Mouse (Mus musculus) splenic B cell, adult 2 months (primary cell): Measurements from ENCODE around the gene Hoxc9.

Source experiments
- DNase-seq: peaks from one replicate; pipeline ENCODE4 v3.0.0-alpha.2; 2011; ENCODE audit warnings: low read depth, low spot score
- H3K27me3 ChIP-seq: 2 replicates; pipeline ENCODE4 v1.6.1; 2012; ENCODE audit warnings: mild to moderate bottlenecking, low read length, moderate library complexity, mixed read lengths; ENCODE audit not compliant: control insufficient read depth, poor library complexity, insufficient read depth, severe bottlenecking
- H3K36me3 ChIP-seq: 2 replicates; pipeline ENCODE4 v1.6.1; 2012; ENCODE audit warnings: mild to moderate bottlenecking, low read length, moderate library complexity, mixed read lengths; ENCODE audit not compliant: control insufficient read depth, poor library complexity, insufficient read depth, severe bottlenecking

The Hoxc9 gene

DNA sequence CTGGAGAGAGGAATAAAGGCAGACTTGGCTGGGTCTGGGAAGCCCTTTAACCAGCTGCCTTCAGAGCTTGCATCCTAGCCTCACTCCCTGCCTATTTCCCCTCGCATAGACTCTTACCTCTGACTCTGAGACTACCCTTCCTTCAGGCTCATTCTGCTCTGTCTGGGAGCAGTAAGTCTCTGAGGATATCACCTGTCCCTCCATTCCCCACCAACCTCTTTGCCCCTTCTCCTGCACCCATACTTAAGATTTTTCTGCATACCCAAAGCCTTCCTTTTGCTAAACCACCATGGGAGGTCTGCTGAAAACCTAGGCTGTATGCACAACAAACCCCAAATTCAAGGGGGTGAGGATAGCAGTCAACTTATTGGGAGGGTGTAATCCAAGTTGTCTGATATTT, 3.7 kb downstream of the Hoxc9 start:
- peaks cover 2% of the 10 kb centered on the region for H3K27me3 ChIP-seq
- DNase-seq, result no peak
- no peaks in the 10 kb centered on the region for H3K36me3 ChIP-seq

- no peaks in the 10 kb centered on the region for H3K36me3 ChIP-seq
- peaks cover 2% of the 10 kb centered on the region for H3K27me3 ChIP-seq
- DNase-seq, result no peak
These were observed 4.1 kb downstream of the Hoxc9 start for GRCm38 (mm10) chr15:102980352-102980751.

DNA sequence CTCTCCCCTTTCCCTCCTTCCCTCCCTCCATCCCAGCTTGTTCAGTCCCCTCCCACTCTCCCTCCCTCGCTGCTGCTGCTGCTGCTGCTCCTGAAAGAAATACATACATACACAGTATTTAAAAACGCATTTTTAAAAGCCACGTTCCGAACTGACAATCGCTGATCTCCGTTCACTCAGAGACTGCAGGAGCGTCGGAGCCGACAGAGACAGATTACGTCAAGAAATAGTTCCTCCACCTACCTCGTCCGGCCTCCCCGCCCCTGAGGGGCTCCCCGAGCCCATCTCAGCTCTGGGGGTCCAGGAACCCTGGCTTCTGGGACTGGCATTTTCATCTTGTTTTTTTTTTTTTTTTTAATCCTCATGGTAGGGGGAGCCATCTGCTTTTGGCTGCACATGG, 4.7 kb downstream of the Hoxc9 start:
- no peak for DNase-seq
- Histone ChIP-seq H3K36me3 (no peaks in the 10 kb centered on the region), H3K27me3 (peaks cover 2% of the 10 kb centered on the region)

DNA sequence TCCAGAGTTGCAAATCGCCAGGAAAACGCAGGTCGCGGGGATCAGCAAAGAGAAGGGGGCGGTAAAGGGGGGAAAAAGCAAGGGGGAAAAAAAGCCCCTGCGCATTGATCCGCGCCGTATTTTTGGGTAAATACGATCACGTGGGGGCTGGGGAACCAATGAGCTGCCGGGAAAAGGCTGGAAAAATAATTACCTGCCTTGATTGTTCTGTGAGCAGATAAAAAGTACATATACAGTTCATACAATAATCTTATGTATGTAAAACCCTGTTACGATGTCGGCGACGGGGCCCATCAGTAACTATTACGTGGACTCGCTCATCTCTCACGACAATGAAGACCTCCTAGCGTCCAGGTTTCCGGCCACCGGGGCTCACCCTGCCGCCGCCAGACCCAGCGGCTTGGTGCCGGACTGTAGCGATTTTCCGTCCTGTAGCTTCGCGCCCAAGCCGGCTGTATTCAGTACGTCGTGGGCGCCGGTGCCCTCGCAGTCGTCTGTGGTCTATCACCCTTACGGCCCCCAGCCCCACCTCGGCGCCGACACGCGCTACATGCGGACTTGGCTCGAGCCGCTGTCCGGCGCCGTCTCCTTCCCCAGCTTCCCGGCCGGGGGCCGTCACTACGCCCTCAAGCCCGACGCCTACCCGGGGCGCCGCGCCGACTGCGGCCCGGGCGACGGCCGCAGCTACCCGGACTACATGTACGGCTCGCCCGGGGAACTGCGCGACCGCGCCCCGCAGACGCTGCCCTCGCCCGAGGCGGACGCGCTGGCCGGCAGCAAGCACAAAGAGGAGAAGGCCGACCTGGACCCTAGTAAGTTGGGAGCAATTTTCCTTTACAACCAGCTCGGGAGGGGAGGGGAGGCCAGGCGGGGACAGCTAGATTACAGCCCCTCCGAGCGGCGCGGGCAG, 5.4 kb downstream of the Hoxc9 start:
- no peak for DNase-seq
- H3K36me3 ChIP-seq, result no peaks in the 10 kb centered on the region
- H3K27me3 ChIP-seq, result peaks cover 2% of the 10 kb centered on the region

DNA sequence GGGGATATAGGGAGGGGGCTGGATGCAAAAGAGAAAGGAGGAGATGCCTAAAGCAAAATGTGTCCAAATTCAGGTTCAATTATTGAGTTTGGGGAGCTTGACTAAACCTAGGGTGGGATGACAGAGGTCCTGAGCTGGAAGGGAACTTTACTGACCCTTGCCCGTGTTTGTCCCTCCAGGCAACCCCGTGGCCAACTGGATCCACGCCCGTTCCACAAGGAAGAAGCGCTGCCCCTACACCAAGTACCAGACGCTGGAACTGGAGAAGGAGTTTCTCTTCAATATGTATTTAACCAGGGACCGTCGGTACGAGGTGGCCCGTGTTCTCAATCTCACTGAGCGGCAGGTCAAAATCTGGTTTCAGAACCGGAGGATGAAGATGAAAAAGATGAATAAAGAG, 7.5 kb downstream of the Hoxc9 start:
- Histone ChIP-seq H3K27me3 (peaks cover 2% of the 10 kb centered on the region), H3K36me3 (no peaks in the 10 kb centered on the region)
- DNase-seq, result no peak

DNA sequence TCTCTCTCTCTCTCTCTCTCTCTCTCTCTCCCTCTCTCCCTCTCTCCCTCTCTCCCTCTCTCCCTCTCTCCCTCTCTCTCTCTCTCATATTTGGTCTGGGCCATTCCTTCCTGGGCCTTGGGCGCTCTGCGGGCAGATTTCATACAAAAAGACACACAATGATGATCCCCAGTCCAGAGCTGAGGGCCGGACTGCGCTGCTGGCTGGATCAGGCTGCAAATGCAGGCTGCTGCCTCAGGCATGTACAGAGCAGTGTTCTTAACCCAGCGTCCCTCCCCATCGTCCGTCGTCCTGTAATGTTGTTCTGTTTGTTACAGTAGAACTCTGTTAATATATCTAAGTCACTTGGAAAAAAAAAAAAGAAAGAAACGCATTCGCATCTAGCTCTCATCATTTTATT, 8.3 kb downstream of the Hoxc9 start:
- Histone ChIP-seq H3K27me3 (peaks cover 2% of the 10 kb centered on the region; the same call in 1 of the 2 replicates), H3K36me3 (no peaks in the 10 kb centered on the region)
- DNase-seq, result no peak

- H3K36me3 ChIP-seq, result no peaks in the 10 kb centered on the region
- H3K27me3 ChIP-seq, result peaks cover 2% of the 10 kb centered on the region; the same call in 1 of the 2 replicates
- DNase-seq, result no peak
These were observed 8.7 kb downstream of the Hoxc9 start for GRCm38 (mm10) chr15:102984925-102985324.

- DNase-seq, result peak; percentile 89
- H3K36me3 ChIP-seq, result no peaks in the 10 kb centered on the region
- H3K27me3 ChIP-seq, result peaks cover 3% of the 10 kb centered on the region; the same call in 1 of the 2 replicates
These were observed 11.0 kb downstream of the Hoxc9 start for GRCm38 (mm10) chr15:102987124-102987833.

GRCm38 (mm10) chr15:102988078-102988477, 11.8 kb downstream of the Hoxc9 start:
- no peaks in the 10 kb centered on the region for H3K36me3 ChIP-seq
- DNase-seq, result no peak
- peaks cover 3% of the 10 kb centered on the region; the same call in 1 of the 2 replicates for H3K27me3 ChIP-seq

DNA sequence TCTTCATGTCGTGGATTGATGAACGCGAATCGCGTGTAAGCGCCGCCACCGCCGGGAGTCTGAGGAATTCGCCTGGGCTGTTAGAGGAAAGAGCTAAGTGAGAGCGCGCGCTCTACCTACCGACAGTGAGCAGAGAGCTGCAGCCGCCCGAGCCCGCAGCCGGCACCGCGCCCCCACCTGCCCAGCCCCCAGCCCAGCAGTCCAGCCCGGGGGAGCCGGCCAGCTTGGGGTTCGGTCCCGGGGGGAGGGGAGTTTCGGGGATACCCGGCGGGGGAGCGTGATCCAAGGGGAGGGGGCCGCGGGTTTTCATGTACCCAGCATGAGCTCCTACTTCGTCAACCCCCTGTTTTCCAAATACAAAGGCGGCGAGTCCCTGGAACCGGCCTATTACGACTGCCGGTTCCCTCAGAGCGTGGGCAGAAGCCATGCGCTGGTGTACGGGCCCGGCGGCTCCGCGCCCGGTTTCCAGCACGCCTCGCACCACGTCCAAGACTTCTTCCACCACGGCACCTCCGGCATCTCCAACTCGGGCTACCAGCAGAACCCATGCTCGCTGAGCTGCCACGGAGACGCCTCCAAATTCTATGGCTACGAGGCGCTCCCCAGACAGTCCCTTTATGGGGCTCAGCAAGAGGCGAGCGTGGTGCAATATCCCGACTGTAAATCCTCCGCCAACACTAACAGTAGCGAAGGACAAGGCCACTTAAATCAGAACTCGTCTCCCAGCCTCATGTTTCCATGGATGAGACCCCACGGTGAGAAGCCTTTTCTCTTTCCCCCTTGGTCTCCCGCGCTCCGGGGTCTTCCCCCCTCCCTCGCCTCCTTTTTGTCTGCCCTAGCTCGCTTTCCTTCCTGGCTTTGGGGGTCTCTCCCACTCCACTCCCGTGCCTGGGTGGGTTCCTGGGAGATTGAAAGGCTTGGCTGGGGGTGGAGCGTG, 14.5 kb downstream of the Hoxc9 start, which contains the start of gene Hoxc8:
Gene Hoxc8 (plus strand): TSS at position 147 of the 937 bp plus-strand sequence.
- Histone ChIP-seq H3K27me3 (peaks cover 3% of the 10 kb centered on the region; the same call in 1 of the 2 replicates), H3K36me3 (no peaks in the 10 kb centered on the region)
- DNase-seq, result no peak

DNA sequence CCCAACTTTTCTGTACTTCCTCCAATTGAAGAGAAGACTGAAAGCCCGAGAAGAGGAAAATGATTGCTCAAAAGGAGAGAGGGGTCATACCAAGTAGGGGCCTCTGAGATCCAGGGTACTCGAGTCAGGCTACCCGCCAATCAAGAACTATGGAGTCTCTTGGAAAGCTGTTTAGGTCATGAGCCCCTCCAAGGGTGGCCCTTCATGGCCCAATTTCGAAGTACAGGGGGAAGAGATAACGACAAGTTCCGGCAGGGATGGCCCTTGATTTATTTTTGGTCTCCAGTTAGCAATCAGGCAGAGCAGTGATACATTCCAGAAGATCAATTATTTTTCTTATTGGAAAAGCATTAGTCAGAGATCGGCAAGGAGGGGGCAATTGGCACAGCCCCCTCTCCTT, 15.5 kb downstream of the Hoxc9 start:
- DNase-seq, result no peak
- Histone ChIP-seq H3K36me3 (no peaks in the 10 kb centered on the region), H3K27me3 (peaks cover 6% of the 10 kb centered on the region)

- Histone ChIP-seq H3K27me3 (peaks cover 6% of the 10 kb centered on the region), H3K36me3 (no peaks in the 10 kb centered on the region)
- no peak for DNase-seq
These were observed 16.0 kb downstream of the Hoxc9 start for GRCm38 (mm10) chr15:102992206-102992605.

GRCm38 (mm10) chr15:102992863-102993262, 16.6 kb downstream of the Hoxc9 start:
- no peak for DNase-seq
- peaks cover 6% of the 10 kb centered on the region for H3K27me3 ChIP-seq
- no peaks in the 10 kb centered on the region for H3K36me3 ChIP-seq

GRCm38 (mm10) chr15:102996548-102996947, 20.3 kb downstream of the Hoxc9 start:
- DNase-seq, result no peak
- Histone ChIP-seq H3K27me3 (peaks cover 3% of the 10 kb centered on the region), H3K36me3 (no peaks in the 10 kb centered on the region)
